Mouse (Mus musculus) forebrain, embryonic 11.5 days (tissue): ENCODE measurements at regions not wholly inside any gene's neighbourhood (a gene's known extent, or its start where the extent isn't known, plus 50 kb on each side); places are given as distances from the start of the nearest gene placed in this dataset.

Experiments
- ATAC-seq: fragments of 200-750 bp; cut with Nextera tagmentation; replicated peaks from 2 replicates; pipeline ENCODE4 v1.8.0; 2017; ENCODE audit warnings: moderate TSS enrichment; ENCODE audit not compliant: low FRiP score
- DNase-seq: peaks from one replicate; pipeline ENCODE4 v3.0.0-alpha.2; 2017; ENCODE audit warnings: low spot score
- H3K27ac ChIP-seq: fragments of 300-500 bp; sonication (generic); 2 replicates; pipeline ENCODE4 v1.5.1; 2014; ENCODE audit warnings: low read depth, low read length
- H3K27me3 ChIP-seq: fragments of 300-500 bp; sonication (generic); 2 replicates; pipeline ENCODE4 v1.6.1; 2014; ENCODE audit warnings: mild to moderate bottlenecking, low read length, mixed read lengths; ENCODE audit not compliant: control insufficient read depth, insufficient read depth
- H3K36me3 ChIP-seq: fragments of 300-500 bp; sonication (generic); 2 replicates; pipeline ENCODE4 v1.6.1; 2014; ENCODE audit warnings: mild to moderate bottlenecking, low read length, moderate library complexity, mixed read lengths; ENCODE audit not compliant: control insufficient read depth, insufficient read depth
- H3K4me1 ChIP-seq: fragments of 300-500 bp; sonication (generic); replicated peaks from 2 replicates; pipeline ENCODE4 v1.6.1; 2014; ENCODE audit warnings: low read length, mixed read lengths; ENCODE audit not compliant: control insufficient read depth, insufficient read depth
- H3K4me2 ChIP-seq: fragments of 300-500 bp; sonication (generic); 2 replicates; pipeline ENCODE4 v1.6.1; 2014; ENCODE audit warnings: low read depth, mild to moderate bottlenecking, low read length, moderate library complexity, mixed read lengths; ENCODE audit not compliant: severe bottlenecking
- H3K4me3 ChIP-seq: fragments of 300-500 bp; sonication (generic); 2 replicates; pipeline ENCODE4 v1.5.1; 2014; ENCODE audit warnings: low read depth, low read length
- H3K9ac ChIP-seq: fragments of 300-500 bp; sonication (generic); 2 replicates; pipeline ENCODE4 v1.6.1; 2014; ENCODE audit warnings: low read length
- H3K9me3 ChIP-seq: fragments of 300-500 bp; sonication (generic); 2 replicates; pipeline ENCODE4 v1.6.1; 2016; ENCODE audit warnings: low read length, mixed read lengths; ENCODE audit not compliant: control insufficient read depth
- WGBS: fragments of 180-500 bp; shearing (Covaris S2); extraction: QIAGEN DNeasy Blood & Tissue Kit; methylation state at CpG from one replicate; pipeline ENCODE4 v1.1.7; 2014; 5-methylcytosine and 5-hydroxymethylcytosine counted together

- Histone ChIP-seq H3K4me3 (no peak overlapping the region), H3K27me3 (no peaks in the 10 kb centered on the region), H3K9ac (no peak overlapping the region), H3K9me3 (no peaks in the 10 kb centered on the region; the same call in 1 of the 2 replicates), H3K4me1 (no peaks in the 10 kb centered on the region), H3K36me3 (no peaks in the 10 kb centered on the region), H3K4me2 (no peak overlapping the region), H3K27ac (no peak overlapping the region)
- WGBS = 88% methylated on average over 3 of the region's 3 CpGs
- no peak for DNase-seq
- ATAC-seq = no peak
Observed at GRCm38 (mm10) chr15:31921485-31921884, 255.6 kb upstream of the Tas2r119 start.

- DNase-seq (no peak), ATAC-seq (no peak)
- Histone ChIP-seq H3K4me2 (no peak overlapping the region), H3K4me1 (no peaks in the 10 kb centered on the region), H3K27me3 (no peaks in the 10 kb centered on the region), H3K36me3 (no peaks in the 10 kb centered on the region), H3K9ac (no peak overlapping the region), H3K9me3 (no peaks in the 10 kb centered on the region), H3K27ac (no peak overlapping the region), H3K4me3 (no peak overlapping the region)
- WGBS = 89% methylated on average over 4 of the region's 4 CpGs
Observed at GRCm38 (mm10) chr15:31960301-31960700, 216.8 kb upstream of the Tas2r119 start.

- no peak overlapping the region for H3K4me2 ChIP-seq
- no peak for DNase-seq
- H3K27ac ChIP-seq = no peak overlapping the region
- WGBS = 73% methylated on average over 2 of the region's 2 CpGs
- H3K4me3 ChIP-seq = no peak overlapping the region
- H3K9ac ChIP-seq = no peak overlapping the region
- H3K27me3 ChIP-seq = no peaks in the 10 kb centered on the region
- no peaks in the 10 kb centered on the region for H3K4me1 ChIP-seq
- H3K9me3 ChIP-seq = no peaks in the 10 kb centered on the region
- ATAC-seq = no peak
- H3K36me3 ChIP-seq = no peaks in the 10 kb centered on the region
Observed at GRCm38 (mm10) chr15:31961963-31962362, 215.1 kb upstream of the Tas2r119 start.

- Histone ChIP-seq H3K4me2 (no peak overlapping the region), H3K36me3 (no peaks in the 10 kb centered on the region), H3K4me3 (no peak overlapping the region), H3K9me3 (no peaks in the 10 kb centered on the region), H3K9ac (no peak overlapping the region), H3K4me1 (no peaks in the 10 kb centered on the region), H3K27me3 (no peaks in the 10 kb centered on the region), H3K27ac (no peak overlapping the region)
- 93% methylated on average over 6 of the region's 6 CpGs for WGBS
- ATAC-seq = no peak
- no peak for DNase-seq
Observed at GRCm38 (mm10) chr15:31964911-31965310, 212.2 kb upstream of the Tas2r119 start.

- no peaks in the 10 kb centered on the region for H3K27me3 ChIP-seq
- H3K9me3 ChIP-seq = no peaks in the 10 kb centered on the region
- no peak overlapping the region for H3K4me2 ChIP-seq
- H3K36me3 ChIP-seq = no peaks in the 10 kb centered on the region
- WGBS = 93% methylated on average over 4 of the region's 4 CpGs
- no peak overlapping the region for H3K4me3 ChIP-seq
- no peak for DNase-seq
- H3K4me1 ChIP-seq = no peaks in the 10 kb centered on the region
- ATAC-seq = no peak
- H3K27ac ChIP-seq = no peak overlapping the region
- no peak overlapping the region for H3K9ac ChIP-seq
Observed at GRCm38 (mm10) chr15:31965542-31965941, 211.5 kb upstream of the Tas2r119 start.

- H3K27me3 ChIP-seq = no peaks in the 10 kb centered on the region
- no peak overlapping the region for H3K4me2 ChIP-seq
- no peak overlapping the region for H3K9ac ChIP-seq
- no peak overlapping the region for H3K4me3 ChIP-seq
- no peaks in the 10 kb centered on the region for H3K4me1 ChIP-seq
- no peak for DNase-seq
- 89% methylated on average over 7 of the region's 7 CpGs for WGBS
- H3K9me3 ChIP-seq = no peaks in the 10 kb centered on the region
- H3K27ac ChIP-seq = no peak overlapping the region
- no peaks in the 10 kb centered on the region for H3K36me3 ChIP-seq
- no peak for ATAC-seq
Observed at GRCm38 (mm10) chr15:31972891-31973290, 204.2 kb upstream of the Tas2r119 start.

GRCm38 (mm10) chr15:31973889-31974288, 203.2 kb upstream of the Tas2r119 start:
- no peaks in the 10 kb centered on the region for H3K9me3 ChIP-seq
- no peak overlapping the region for H3K4me3 ChIP-seq
- no peak overlapping the region for H3K9ac ChIP-seq
- no peak overlapping the region for H3K4me2 ChIP-seq
- no peaks in the 10 kb centered on the region for H3K27me3 ChIP-seq
- WGBS = 91% methylated on average over 11 of the region's 11 CpGs
- DNase-seq = no peak
- H3K4me1 ChIP-seq = no peaks in the 10 kb centered on the region
- H3K36me3 ChIP-seq = no peaks in the 10 kb centered on the region
- ATAC-seq = no peak
- no peak overlapping the region for H3K27ac ChIP-seq

GRCm38 (mm10) chr15:31976461-31976860, 200.6 kb upstream of the Tas2r119 start:
- Histone ChIP-seq H3K4me3 (no peak overlapping the region), H3K4me1 (no peaks in the 10 kb centered on the region), H3K27ac (no peak overlapping the region), H3K4me2 (no peak overlapping the region), H3K27me3 (no peaks in the 10 kb centered on the region), H3K36me3 (no peaks in the 10 kb centered on the region), H3K9ac (no peak overlapping the region), H3K9me3 (no peaks in the 10 kb centered on the region)
- 73% methylated on average over 4 of the region's 4 CpGs for WGBS
- DNase-seq (no peak), ATAC-seq (no peak)

- 94% methylated on average over 3 of the region's 3 CpGs for WGBS
- Histone ChIP-seq H3K36me3 (no peaks in the 10 kb centered on the region), H3K27me3 (no peaks in the 10 kb centered on the region), H3K4me2 (no peak overlapping the region), H3K4me3 (no peak overlapping the region), H3K9ac (no peak overlapping the region), H3K27ac (no peak overlapping the region), H3K9me3 (no peaks in the 10 kb centered on the region), H3K4me1 (no peaks in the 10 kb centered on the region)
- no peak for ATAC-seq
- no peak for DNase-seq
Observed at GRCm38 (mm10) chr15:31977563-31977962, 199.5 kb upstream of the Tas2r119 start.
